In the genomic region with DNA sequence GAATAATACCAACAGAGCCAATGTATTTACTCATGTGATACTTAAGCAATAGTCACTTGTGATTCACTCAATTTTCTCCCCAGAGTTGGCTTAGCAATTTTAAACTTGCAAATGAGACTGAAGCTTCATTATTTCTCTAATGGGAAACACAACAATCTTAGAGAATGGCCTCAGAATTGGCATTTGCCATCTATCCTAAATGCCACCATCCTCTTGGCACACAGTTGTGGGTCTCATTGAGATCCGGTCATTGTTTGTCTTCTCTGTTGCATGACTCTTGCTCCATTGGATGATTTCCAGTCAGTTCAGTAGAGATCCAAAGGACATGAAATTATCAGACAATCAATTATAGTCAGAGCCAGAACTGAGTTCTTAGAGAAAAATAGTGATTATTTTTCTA, we compare ENCODE assay signal across 22 mouse cellular contexts.
DNase-seq lines count a peak whose midpoint lies in the region; ATAC-seq and TF ChIP-seq lines count a peak whose summit lies in the region.
"Had no signal": no experiment of that assay in that cellular context is flagged by ENCODE, and none has a peak within 500 bp of the region (broad histone marks: within the 10 kb centered on the region; RNA-seq: fewer than 3 reads in every experiment).

No protein-coding gene starts in this region.

- TF ChIP-seq CTCF in midbrain, postnatal 0 days (IDR thresholded peaks at IDR 0.05): no peak
- TF ChIP-seq CTCF in embryonic fibroblast, embryonic 13.5 days (IDR thresholded peaks at IDR 0.05; ENCODE audit: borderline replicate concordance, insufficient read depth, low read length): no peak

- H3K4me1 ChIP-seq in midbrain, postnatal 0 days (ENCODE audit: insufficient read depth, low read length): no peaks in the 10 kb centered on the region
- H3K4me1 ChIP-seq in midbrain, embryonic 13.5 days (replicated peaks): no peaks in the 10 kb centered on the region
- H3K4me1 ChIP-seq in embryonic fibroblast, embryonic 13.5 days (ENCODE audit: control insufficient read depth, insufficient read depth, low read length): no peaks in the 10 kb centered on the region
- H3K4me1 ChIP-seq: embryonic facial prominence, embryonic 10.5 days; embryonic facial prominence, embryonic 12.5 days; forebrain, embryonic 10.5 days; forebrain, embryonic 12.5 days had no signal

- no peak overlapping the region for H3K9ac ChIP-seq in midbrain, postnatal 0 days (replicated peaks; ENCODE audit: low read length, poor library complexity, severe bottlenecking)
- no peak overlapping the region for H3K9ac ChIP-seq in midbrain, embryonic 13.5 days (replicated peaks)
- H3K9ac ChIP-seq: embryonic facial prominence, embryonic 12.5 days; forebrain, embryonic 12.5 days had no signal

- no peaks in the 10 kb centered on the region for H3K36me3 ChIP-seq in midbrain, postnatal 0 days (ENCODE audit: insufficient read depth, low read length)
- no peaks in the 10 kb centered on the region for H3K36me3 ChIP-seq in midbrain, embryonic 13.5 days
- H3K36me3 ChIP-seq: embryonic facial prominence, embryonic 10.5 days; embryonic facial prominence, embryonic 12.5 days; forebrain, embryonic 10.5 days; forebrain, embryonic 12.5 days had no signal

- no peaks in the 10 kb centered on the region for H3K9me3 ChIP-seq in midbrain, postnatal 0 days (ENCODE audit: low read length)
- H3K9me3 ChIP-seq in midbrain, embryonic 13.5 days: no peaks in the 10 kb centered on the region
- H3K9me3 ChIP-seq: embryonic facial prominence, embryonic 10.5 days; embryonic facial prominence, embryonic 12.5 days; forebrain, embryonic 10.5 days; forebrain, embryonic 12.5 days had no signal

- WGBS in midbrain, postnatal 0 days: 88% methylated on average over 1 of the region's 1 CpGs
- 95% methylated on average over 1 of the region's 1 CpGs for WGBS in midbrain, embryonic 13.5 days

- no peak for ATAC-seq in midbrain, postnatal 0 days (ENCODE audit: low FRiP score)
- no peak for ATAC-seq in midbrain, embryonic 13.5 days
- ATAC-seq: activated CD4-positive, CD25-positive, alpha-beta regulatory T cell, adult 4 months; forebrain, embryonic 14.5 days; forebrain, embryonic 16.5 days; Patski had no signal

- H3K4me2 ChIP-seq in midbrain, postnatal 0 days (ENCODE audit: low read depth, low read length, poor library complexity, severe bottlenecking): no peak overlapping the region
- H3K4me2 ChIP-seq in midbrain, embryonic 13.5 days (replicated peaks): no peak overlapping the region
- H3K4me2 ChIP-seq: embryonic facial prominence, embryonic 12.5 days; forebrain, embryonic 12.5 days had no signal

- H3K27ac ChIP-seq in midbrain, postnatal 0 days (ENCODE audit: low read depth, low read length): no peak overlapping the region
- no peak overlapping the region for H3K27ac ChIP-seq in midbrain, embryonic 13.5 days
- peak overlapping the region; percentile 26; the same call in 1 of the 2 replicates for H3K27ac ChIP-seq in embryonic fibroblast, embryonic 13.5 days (ENCODE audit: insufficient read depth, low read length)
- H3K27ac ChIP-seq: embryonic facial prominence, embryonic 10.5 days; embryonic facial prominence, embryonic 12.5 days; forebrain, embryonic 10.5 days; forebrain, embryonic 12.5 days had no signal

- no peak overlapping the region for H3K4me3 ChIP-seq in midbrain, postnatal 0 days (ENCODE audit: low read depth, low read length)
- H3K4me3 ChIP-seq in midbrain, embryonic 13.5 days (replicated peaks): no peak overlapping the region
- no peak overlapping the region for H3K4me3 ChIP-seq in embryonic fibroblast, embryonic 13.5 days (ENCODE audit: insufficient read depth, low read length)
- H3K4me3 ChIP-seq: embryonic facial prominence, embryonic 10.5 days; embryonic facial prominence, embryonic 12.5 days; erythroblast, embryonic 14.5 days; forebrain, embryonic 10.5 days; forebrain, embryonic 12.5 days had no signal

- DNase-seq in midbrain, postnatal 0 days (ENCODE audit: low spot score): peak; percentile 5
- DNase-seq in brain, adult 2 months (ENCODE audit: low read depth, low spot score): peak; percentile 26
- DNase-seq in heart, adult 11 months: no peak
- no peak for DNase-seq in spleen, adult 12 weeks (ENCODE audit: low spot score)
- DNase-seq: adrenal gland, adult 8-10 months; adrenal gland, postnatal 14 days; adrenal gland, postnatal 36 days; cerebellum, adult 11-12 months; cerebellum, adult 9-10 months; cerebellum, postnatal 10 days; cerebellum, postnatal 25 days had no signal

- TF ChIP-seq POLR2A in embryonic fibroblast, embryonic 13.5 days (IDR thresholded peaks at IDR 0.05; ENCODE audit: low read depth, low read length): no peak

- no peaks in the 10 kb centered on the region for H3K27me3 ChIP-seq in midbrain, postnatal 0 days (ENCODE audit: insufficient read depth, low read length)
- no peaks in the 10 kb centered on the region for H3K27me3 ChIP-seq in midbrain, embryonic 13.5 days
- H3K27me3 ChIP-seq: embryonic facial prominence, embryonic 12.5 days; forebrain, embryonic 12.5 days; Patski had no signal

Comparison
In these comparisons a context has a peak if more than half of its experiments do, and no peak if none do; other contexts are left out.
1. DNase-seq: peak in midbrain, postnatal 0 days (single experiment) and brain, adult 2 months (single experiment); none in heart, adult 11 months (single experiment) and spleen, adult 12 weeks (single experiment).